Mouse (Mus musculus) kidney, postnatal 36 days (tissue): ENCODE measurements around the gene Invs.
"Not testable (repeated sequence)": the region's sequence is repeated elsewhere in the genome, so short reads cannot be mapped to it uniquely, and the experiment has no call there.

Experiments
- DNase-seq, 2 experiments: peaks; one replicate each; pipeline ENCODE4 v3.0.0; 2021 to 2022; ENCODE audit warnings: mixed read lengths in 2 of 2

Gene Invs

DNA sequence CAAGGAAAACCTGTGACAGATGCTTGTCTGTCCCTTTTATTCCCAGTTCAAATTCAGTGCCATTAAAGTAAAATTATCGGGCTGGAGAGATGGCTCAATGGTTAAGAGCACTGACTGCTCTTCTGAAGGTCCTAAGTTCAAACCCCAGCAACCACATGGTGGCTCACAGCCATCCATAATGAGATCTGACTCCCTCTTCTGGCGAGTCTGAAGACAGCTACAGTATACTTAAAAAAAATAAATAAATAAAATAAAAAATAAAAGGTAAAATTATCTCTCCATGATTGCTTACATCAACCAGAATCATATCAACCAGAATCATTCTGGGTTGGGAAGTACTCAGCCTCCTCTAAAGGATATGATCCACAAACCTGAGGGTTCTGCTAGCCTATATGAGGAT lies 48.5 kb downstream of the Invs start:
- no peak for DNase-seq

- DNase-seq: no peak
Observed at GRCm38 (mm10) chr4:48332453-48333051, 53.0 kb downstream of the Invs start.

DNA sequence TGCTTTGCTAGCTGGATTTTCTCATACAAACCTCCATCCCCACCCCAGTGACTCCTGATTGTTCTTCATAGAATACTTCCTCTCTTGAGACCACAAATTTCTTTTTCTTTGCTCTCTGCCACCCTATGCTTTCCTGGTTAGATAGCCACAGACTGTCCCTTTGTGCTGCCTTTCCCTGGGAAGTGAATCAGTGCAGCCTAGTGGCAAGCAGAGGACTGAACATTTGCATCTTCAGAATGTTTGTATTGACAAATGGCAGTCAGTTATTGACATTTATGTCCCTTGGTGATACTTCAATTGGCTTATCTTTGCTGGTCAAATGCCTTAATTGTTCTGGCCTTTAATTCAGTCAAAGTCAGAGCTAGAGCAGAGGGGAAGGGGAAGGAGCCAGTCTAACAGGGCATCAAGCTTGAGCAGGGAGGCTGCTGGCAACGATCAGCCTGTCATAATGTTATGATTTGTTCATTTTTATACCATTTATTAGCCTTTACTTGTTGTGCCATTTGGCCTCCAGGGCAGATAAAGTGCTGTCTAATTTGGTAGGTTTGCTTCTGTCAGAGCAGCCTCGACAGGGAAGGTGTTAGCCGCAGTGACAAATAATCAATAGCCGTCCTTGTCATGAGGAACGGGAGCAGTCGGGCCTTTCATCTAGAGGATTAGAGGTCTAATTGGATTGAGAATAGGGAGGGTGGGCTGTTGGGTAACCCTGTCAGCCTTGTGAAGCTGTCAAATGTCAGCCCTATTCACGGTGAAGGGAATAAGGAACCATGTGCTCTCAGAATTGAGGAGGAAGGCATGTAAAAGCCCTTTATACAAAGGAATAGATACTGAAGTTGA lies 55.6 kb downstream of the Invs start:
- no peak for DNase-seq

DNA sequence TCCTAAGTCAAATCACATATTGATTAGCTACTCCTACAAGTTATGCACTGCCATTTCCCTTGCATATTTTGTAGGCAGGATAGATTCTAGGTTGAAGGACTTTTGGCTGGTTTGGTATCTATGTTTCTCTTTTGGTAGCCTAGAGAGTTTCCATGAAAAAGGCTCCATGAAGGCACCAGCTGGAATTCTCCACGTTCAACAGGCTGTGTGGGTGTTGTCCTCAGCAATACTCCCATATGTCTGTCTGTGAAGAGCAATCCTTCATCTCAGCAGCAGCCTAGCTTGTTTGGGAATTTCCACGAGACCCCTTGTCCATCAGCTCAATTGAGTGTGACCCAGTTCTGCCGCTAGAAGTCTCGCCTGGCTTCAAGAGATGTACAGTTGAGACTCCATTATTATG lies 63.1 kb downstream of the Invs start:
- DNase-seq: no peak

DNA sequence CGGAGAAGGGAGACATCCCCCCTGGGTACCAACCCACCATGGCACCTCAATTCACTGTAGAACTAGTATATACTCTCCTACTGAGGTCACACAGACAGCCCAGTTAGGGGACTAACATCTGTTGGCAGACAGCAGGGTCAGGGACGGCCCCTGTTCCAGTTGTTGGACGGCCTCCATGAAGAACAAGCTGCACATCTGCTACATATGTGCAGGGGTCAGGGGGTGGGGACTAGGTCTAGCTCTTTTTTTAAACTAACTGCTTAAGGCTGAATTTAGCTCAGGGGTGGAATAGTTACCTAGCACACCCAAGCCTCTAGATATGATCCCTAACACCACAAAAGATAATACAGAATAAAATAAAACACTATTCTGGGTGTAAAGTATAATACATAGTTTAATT lies 82.8 kb downstream of the Invs start:
- DNase-seq: no peak

DNA sequence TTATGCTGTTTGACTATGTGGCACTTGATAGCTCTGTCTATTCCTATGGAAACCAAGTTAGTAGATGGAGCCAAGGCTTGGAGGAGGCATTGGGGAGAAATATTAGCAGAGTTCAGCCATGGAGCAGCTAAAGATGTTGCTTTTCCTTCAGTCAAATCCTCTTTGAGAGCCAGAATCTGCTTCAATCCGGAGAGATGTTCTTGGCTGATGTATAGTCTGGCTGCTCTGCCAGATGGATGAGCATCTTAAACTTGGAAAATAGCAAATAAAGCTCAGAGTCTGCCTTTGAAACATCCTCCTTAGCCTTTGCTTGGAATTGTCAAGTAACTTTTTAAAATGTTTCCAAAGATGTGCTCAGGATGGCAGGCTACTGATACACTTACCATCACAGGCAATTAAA lies 91.5 kb downstream of the Invs start:
- DNase-seq: no peak

DNA sequence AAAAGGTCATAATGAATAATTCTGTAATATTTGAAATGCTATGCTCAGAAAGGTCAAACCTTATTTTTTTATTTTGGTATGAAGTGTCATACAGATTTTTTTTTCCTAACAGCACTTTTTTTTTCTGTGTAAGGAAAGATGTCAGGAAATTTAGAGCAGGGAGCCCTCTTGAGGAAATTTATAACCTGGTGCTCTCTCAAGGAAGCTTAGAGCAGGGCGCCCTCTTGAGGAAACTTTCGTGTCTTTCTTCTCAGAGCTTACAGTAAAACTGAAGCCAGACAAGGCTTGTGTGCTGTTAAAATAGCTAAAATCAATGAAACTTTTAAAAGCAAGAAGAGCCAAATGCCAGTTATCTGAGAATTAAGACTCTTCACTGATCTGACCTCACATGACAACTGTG lies 101.4 kb downstream of the Invs start:
- DNase-seq: peak; percentile 73 to 87

DNA sequence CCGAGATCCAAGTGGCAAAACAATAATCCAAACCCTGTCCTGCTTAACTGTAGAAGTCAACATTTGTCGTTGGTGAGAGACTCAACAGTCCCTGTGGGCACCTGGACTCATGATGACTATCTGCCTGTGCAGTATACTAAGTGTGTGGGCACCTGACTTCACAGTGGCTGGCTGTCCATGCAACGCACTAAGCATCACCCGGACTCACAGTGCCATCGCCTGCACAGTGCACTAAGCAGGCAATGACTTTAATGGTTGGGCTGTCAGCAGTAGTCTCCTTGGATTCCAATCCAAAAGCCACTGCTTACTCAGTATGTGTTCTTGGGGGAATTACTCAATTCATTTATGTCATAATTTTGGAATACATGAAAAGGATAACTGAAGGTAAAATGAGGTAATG lies 102.9 kb downstream of the Invs start:
- no peak for DNase-seq

DNA sequence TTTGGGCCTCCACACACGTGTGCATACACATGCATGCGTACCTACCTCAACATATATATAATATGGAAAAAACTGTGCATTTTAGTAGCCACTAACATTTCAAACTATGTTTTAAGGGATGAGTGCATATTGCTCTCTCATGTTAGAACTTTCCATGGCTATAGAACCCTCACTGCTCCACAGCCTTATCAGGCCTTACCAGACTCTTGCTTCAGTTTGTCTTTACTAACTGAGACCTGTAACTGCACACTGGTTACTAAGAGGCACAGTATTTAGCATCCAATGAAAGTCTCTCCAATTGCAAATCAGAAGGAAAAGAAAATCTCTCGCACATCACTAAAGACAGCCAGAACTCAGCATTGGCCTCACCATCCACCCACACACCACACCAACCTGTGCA lies 117.4 kb downstream of the Invs start:
- DNase-seq: no peak

GRCm38 (mm10) chr4:48403066-48403640 lies 123.6 kb downstream of the Invs start:
- no peak for DNase-seq

DNA sequence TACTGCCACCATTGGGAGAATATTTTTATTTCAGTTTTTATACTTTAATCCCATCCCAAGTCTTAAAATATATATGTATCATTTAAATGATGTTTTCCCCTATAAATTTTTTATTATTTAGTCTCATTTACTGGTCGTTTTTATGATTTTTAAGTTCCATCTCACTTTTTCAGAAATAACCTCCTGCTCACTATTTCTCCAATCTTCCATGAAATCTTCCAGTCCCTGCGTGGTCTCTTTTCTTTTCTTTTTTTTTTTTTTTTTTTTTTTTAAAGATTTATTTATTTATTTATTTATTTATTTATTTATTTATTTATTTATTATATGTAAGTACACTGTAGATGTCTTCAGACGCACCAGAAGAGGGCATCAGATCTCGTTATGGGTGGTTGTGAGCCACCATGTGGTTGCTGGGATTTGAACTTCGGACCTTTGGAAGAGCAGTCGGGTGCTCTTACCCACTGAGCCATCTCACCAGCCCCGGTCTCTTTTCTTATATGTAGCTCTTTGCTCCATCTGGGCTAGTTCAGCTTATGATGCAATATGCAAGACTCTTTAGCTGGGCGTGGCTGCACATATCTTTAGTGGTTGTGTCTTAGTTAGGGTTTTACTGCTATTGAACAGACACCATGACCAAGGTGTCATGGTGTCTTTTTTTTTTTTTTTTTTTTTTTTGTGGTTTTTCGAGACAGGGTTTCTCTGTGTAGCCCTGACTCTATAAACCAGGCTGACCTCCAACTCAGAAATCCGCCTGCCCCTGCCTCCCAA lies 126.3 kb downstream of the Invs start:
- not testable (repeated sequence) for DNase-seq

DNA sequence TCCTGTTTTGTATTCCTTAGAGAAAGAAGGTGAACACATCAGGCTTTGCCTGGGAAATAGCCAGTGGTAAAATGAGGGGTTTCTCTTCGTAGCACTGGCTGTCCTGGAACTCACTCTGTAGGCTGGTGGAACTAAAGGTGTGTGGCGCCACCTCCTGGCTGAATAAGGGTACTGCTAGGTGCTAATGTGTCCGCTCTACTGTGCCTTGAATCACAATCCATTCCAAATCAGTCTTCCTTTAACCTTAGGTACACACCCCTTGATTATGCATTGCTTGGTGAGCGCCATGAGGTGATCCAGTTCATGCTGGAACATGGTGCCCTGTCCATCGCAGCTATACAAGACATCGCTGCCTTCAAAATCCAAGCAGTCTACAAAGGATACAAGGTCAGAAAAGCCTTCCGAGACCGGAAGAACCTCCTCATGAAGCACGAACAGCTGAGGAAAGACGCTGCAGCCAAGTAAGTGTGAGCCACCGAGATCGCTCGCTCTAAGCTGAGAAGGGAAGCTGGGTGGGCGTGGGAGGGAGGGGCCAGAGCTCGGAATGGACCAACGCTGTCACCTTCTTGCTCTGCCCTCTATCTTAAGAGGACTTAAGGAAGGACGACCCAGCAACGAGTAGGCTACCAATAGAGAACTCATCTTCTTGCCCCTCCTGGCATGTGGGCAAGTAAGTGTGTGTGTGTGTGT lies 127.9 kb downstream of the Invs start:
- DNase-seq: peak; percentile 5 to 69

- no peak for DNase-seq
Observed at GRCm38 (mm10) chr4:48413473-48413872, 133.9 kb downstream of the Invs start.

- peak; percentile 5 to 17 for DNase-seq
Observed at GRCm38 (mm10) chr4:48415838-48416335, 136.3 kb downstream of the Invs start.

DNA sequence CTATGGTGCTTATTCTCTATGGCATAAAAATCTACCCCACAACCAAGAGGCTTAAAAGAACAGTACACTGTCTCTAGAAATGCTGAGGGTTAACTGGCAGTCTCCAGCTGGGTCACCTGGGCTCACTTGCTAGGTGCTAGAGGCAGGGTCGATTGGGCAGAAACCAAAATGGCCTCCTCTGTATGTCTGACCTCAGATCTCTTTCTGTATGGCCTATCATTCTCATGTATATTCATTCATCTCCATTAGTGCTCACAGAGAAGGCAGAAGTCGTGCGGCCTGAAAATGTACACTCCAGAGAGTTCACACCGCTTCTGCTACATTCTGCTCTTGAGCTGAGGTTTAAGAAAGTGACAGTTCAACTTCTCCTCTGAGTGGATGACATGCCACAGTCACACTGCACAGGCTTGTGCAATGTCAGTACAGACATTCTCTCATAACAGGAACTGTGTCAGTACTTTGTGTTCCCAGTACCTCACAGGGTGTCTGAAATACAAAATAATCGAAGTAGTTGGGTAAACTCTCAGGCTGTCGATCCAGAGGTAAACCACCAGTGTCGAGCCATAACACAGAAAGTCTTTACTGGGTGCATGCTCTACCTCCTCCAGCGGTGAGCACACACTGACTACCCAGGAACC lies 139.4 kb downstream of the Invs start:
- DNase-seq: no peak

GRCm38 (mm10) chr4:48422633-48423032 lies 143.1 kb downstream of the Invs start:
- no peak for DNase-seq

GRCm38 (mm10) chr4:48423738-48424137 lies 144.2 kb downstream of the Invs start:
- DNase-seq: no peak

GRCm38 (mm10) chr4:48427413-48427812 lies 147.9 kb downstream of the Invs start:
- DNase-seq: no peak

GRCm38 (mm10) chr4:48428054-48428453 lies 148.5 kb downstream of the Invs start:
- DNase-seq: no peak

DNA sequence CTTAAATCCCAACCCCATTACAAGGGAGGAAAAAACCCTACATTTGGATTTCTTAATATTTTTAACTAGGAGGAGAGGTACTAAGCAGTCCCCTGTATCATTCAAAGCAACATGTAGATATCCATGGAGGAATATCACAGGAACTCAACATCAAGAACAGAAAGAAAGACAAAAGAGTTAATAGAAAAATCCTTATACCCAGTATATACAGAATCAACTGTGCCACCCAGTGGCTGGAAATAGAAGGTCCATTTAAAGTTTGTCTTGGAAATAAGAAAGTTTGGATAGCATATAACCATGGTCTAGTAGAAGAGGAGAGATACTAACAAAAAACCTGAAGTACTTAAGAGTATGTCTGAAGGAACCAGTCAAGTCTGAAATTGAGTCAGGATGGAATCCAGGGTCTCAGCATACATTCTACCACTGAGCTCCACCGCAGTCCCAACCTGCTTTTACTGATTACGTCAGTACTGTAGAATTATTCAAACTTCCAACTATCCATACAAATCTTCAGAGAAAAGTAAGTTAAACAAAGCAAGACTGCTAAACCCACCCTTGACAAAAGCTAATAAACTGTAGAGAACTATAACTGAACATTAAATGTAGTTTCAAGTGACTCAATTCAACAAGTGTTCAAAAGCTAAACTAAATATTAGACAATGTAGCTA lies 174.7 kb downstream of the Invs start:
- peak in 1 of 2 experiments; percentile 13 for DNase-seq

DNA sequence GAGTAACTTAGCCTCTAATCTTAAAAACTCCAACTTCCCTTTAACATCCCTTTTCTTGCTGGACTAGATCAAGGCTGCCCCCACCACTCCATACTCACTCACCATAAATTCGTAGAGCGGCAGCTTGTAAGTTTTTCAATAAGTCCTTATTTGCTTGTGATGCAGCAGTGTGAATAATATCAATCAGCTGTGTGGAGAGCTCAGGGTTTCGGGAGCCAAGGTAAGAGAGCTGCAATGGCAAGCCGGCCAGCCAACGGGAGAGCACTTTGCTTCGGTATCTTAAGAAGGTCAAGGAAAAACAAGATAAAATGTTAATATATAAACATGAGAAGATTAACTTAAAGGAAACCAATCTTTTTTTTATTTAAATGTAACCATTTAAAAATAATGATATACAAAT lies 178.9 kb downstream of the Invs start:
- DNase-seq: no peak
